Mouse (Mus musculus) adrenal gland, postnatal 25 days (tissue): Measurements from ENCODE around the gene Gm7073. TPM values are rescaled to one million over a fixed set of nuclear protein-coding genes. Genes with fewer than 3 reads are reported as not detected.

Source experiments
- microRNA-seq, 2 experiments: library from miRNA; unstranded; fragments of <30 nt; microRNA quantifications; one replicate each; pipeline ENCODE4 v1.2.0; 2021
- total RNA-seq: library from RNA; stranded (reverse); gene quantifications from 2 replicates; pipeline ENCODE4 v1.2.3, GENCODE M21; 2021

The Gm7073 gene
- total RNA-seq, 1 experiment from 2014 or later, result not detected

Small RNA genes lying within 50 kb of the gene (microRNA-seq; reads per million reads assigned to microRNA genes)
- gene Mir505, result 20.9 to 28.8 reads per million in 2 experiments

Other genes starting within 250 kb of the Gm7073 start
- gene Atp11c, start 53.4 kb upstream of the Gm7073 start, total RNA-seq, result 16.2 and 16.6 TPM in 2 replicates